Mouse (Mus musculus): Measurements from ENCODE around the gene Drc3.

DNA sequence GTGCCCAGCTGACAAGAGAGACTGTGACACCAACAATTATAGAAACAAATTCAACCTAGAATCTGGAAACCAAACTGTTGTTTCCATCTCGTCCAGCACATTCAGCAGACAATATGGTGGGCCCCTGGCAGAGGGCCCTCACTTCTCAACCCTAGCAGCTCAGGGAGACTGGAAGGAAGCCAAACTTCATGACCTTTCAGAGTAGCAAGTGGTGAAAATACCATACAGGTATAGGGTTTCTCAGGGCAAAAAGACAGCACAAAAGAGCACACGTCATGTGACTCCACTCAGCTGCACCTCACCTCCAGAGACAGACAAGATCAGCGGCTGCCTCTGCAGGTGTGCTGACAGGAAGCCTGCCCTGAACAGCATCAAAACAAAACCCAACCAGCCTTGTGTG lies 19.0 kb upstream of the Drc3 start:
- no peak for TF ChIP-seq MYOG (IDR thresholded peaks at IDR 0.05; ENCODE audit: control insufficient read depth in 1 of 3, insufficient read depth in 1 of 3, insufficient read length in 2 of 3, low read depth in 2 of 3)
- TF ChIP-seq MAX (IDR thresholded peaks at IDR 0.05; ENCODE audit: low read depth), result no peak
- no peak for TF ChIP-seq POLR2A (IDR thresholded peaks at IDR 0.05; ENCODE audit: insufficient read length, low read depth)
- TF ChIP-seq USF1 (IDR thresholded peaks at IDR 0.05; ENCODE audit: low read depth), result no peak
- TF ChIP-seq POLR2AphosphoS2 (IDR thresholded peaks at IDR 0.05; ENCODE audit: insufficient read length, low read depth), result no peak
